Mouse (Mus musculus) brown adipose tissue, adult 24 weeks (tissue): ENCODE measurements around the gene Atp8a2. TPM values are rescaled to one million over a fixed set of nuclear protein-coding genes. Genes with fewer than 3 reads are reported as not detected.

ENCODE experiments used
- H3K27ac ChIP-seq: fragments of 200-500 bp; replicated peaks from 2 replicates; pipeline ENCODE4 v1.5.1; 2012; ENCODE audit warnings: low read depth, mild to moderate bottlenecking, low read length
- H3K4me1 ChIP-seq: fragments of 200-500 bp; 2 replicates; pipeline ENCODE4 v1.6.1; 2012; ENCODE audit warnings: low read length, mixed read lengths; ENCODE audit not compliant: control insufficient read depth, insufficient read depth, insufficient read length
- H3K4me3 ChIP-seq: fragments of 200-500 bp; 2 replicates; pipeline ENCODE4 v1.5.1; 2012; ENCODE audit warnings: low read depth, mild to moderate bottlenecking, low read length, moderate library complexity; ENCODE audit not compliant: insufficient read depth
- polyA plus RNA-seq: library from polyadenylated mRNA; stranded (reverse); fragments of >200 nt; gene quantifications from 2 replicates; pipeline ENCODE4 v1.2.4, GENCODE M21; 2012; ENCODE audit not compliant: missing spikeins, insufficient read depth, insufficient read length

The Atp8a2 gene
- polyA plus RNA-seq, 1 experiment = not detected

- Histone ChIP-seq H3K4me1 (no peaks in the 10 kb centered on the region), H3K27ac (no peak overlapping the region), H3K4me3 (no peak overlapping the region)
Measured at GRCm38 (mm10) chr14:59689596-59689995, 507.4 kb downstream of the Atp8a2 start.

- Histone ChIP-seq H3K27ac (no peak overlapping the region), H3K4me1 (no peaks in the 10 kb centered on the region), H3K4me3 (no peak overlapping the region)
Measured at GRCm38 (mm10) chr14:59686229-59686628, 510.8 kb downstream of the Atp8a2 start.

- Histone ChIP-seq H3K4me1 (no peaks in the 10 kb centered on the region), H3K4me3 (no peak overlapping the region), H3K27ac (no peak overlapping the region)
Measured at GRCm38 (mm10) chr14:59685343-59685742, 511.6 kb downstream of the Atp8a2 start.

- Histone ChIP-seq H3K4me3 (no peak overlapping the region), H3K27ac (no peak overlapping the region)
Measured at GRCm38 (mm10) chr14:59681906-59682305, 515.1 kb downstream of the Atp8a2 start.

GRCm38 (mm10) chr14:59677598-59678003 lies 519.4 kb downstream of the Atp8a2 start:
- no peak overlapping the region for H3K4me3 ChIP-seq
- no peak overlapping the region for H3K27ac ChIP-seq
- no peaks in the 10 kb centered on the region for H3K4me1 ChIP-seq

More at GRCm38 (mm10) chr14:59681906-59682305, 515.1 kb downstream of the Atp8a2 start:
- H3K4me1 ChIP-seq = no peaks in the 10 kb centered on the region

GRCm38 (mm10) chr14:59675330-59675729 lies 521.6 kb downstream of the Atp8a2 start:
- H3K27ac ChIP-seq = no peak overlapping the region

GRCm38 (mm10) chr14:59674556-59674955 lies 522.4 kb downstream of the Atp8a2 start:
- H3K27ac ChIP-seq = no peak overlapping the region
- H3K4me1 ChIP-seq = no peaks in the 10 kb centered on the region
- no peak overlapping the region for H3K4me3 ChIP-seq

More at GRCm38 (mm10) chr14:59675330-59675729, 521.6 kb downstream of the Atp8a2 start:
- Histone ChIP-seq H3K4me3 (no peak overlapping the region), H3K4me1 (no peaks in the 10 kb centered on the region)

- Histone ChIP-seq H3K4me1 (no peaks in the 10 kb centered on the region), H3K27ac (no peak overlapping the region), H3K4me3 (no peak overlapping the region)
Measured at GRCm38 (mm10) chr14:59672893-59673515, 524.0 kb downstream of the Atp8a2 start.

GRCm38 (mm10) chr14:59657098-59657497 lies 539.9 kb downstream of the Atp8a2 start:
- H3K4me1 ChIP-seq = no peaks in the 10 kb centered on the region
- no peak overlapping the region for H3K27ac ChIP-seq
- H3K4me3 ChIP-seq = no peak overlapping the region

- H3K27ac ChIP-seq = no peak overlapping the region
- H3K4me3 ChIP-seq = no peak overlapping the region
- H3K4me1 ChIP-seq = no peaks in the 10 kb centered on the region
Measured at GRCm38 (mm10) chr14:59656591-59656990, 540.4 kb downstream of the Atp8a2 start.

- Histone ChIP-seq H3K27ac (no peak overlapping the region), H3K4me3 (no peak overlapping the region), H3K4me1 (no peaks in the 10 kb centered on the region)
Measured at GRCm38 (mm10) chr14:59649337-59649736, 547.6 kb downstream of the Atp8a2 start.

GRCm38 (mm10) chr14:59648611-59649010 lies 548.4 kb downstream of the Atp8a2 start:
- Histone ChIP-seq H3K4me1 (no peaks in the 10 kb centered on the region), H3K4me3 (no peak overlapping the region), H3K27ac (no peak overlapping the region)

GRCm38 (mm10) chr14:59646826-59647697 lies 549.9 kb downstream of the Atp8a2 start:
- H3K4me3 ChIP-seq = no peak overlapping the region
- H3K4me1 ChIP-seq = no peaks in the 10 kb centered on the region
- H3K27ac ChIP-seq = no peak overlapping the region

GRCm38 (mm10) chr14:59644896-59645295 lies 552.1 kb downstream of the Atp8a2 start:
- Histone ChIP-seq H3K4me3 (no peak overlapping the region), H3K27ac (no peak overlapping the region), H3K4me1 (no peaks in the 10 kb centered on the region)

GRCm38 (mm10) chr14:59644166-59644565 lies 552.8 kb downstream of the Atp8a2 start:
- Histone ChIP-seq H3K4me1 (no peaks in the 10 kb centered on the region), H3K4me3 (no peak overlapping the region), H3K27ac (no peak overlapping the region)

- Histone ChIP-seq H3K4me3 (no peak overlapping the region), H3K27ac (no peak overlapping the region), H3K4me1 (no peaks in the 10 kb centered on the region)
Measured at GRCm38 (mm10) chr14:59643582-59643981, 553.4 kb downstream of the Atp8a2 start.
